Mouse (Mus musculus) E14TG2a.4 (cell line): Measurements from ENCODE around the gene Vcl.

Experiments used
- CTCF ChIP-seq: conservative IDR thresholded peaks from 2 replicates; pipeline ENCODE4 v1.5.1; 2014; ENCODE audit warnings: low read length
- NANOG ChIP-seq: IDR thresholded peaks from 2 replicates; pipeline ENCODE4 v1.6.1; 2014; ENCODE audit warnings: borderline replicate concordance, low read length, mixed read lengths
- POU5F1 ChIP-seq: IDR thresholded peaks from 2 replicates; pipeline ENCODE4 v1.6.1; 2014; ENCODE audit warnings: low read length, borderline replicate concordance

DNA sequence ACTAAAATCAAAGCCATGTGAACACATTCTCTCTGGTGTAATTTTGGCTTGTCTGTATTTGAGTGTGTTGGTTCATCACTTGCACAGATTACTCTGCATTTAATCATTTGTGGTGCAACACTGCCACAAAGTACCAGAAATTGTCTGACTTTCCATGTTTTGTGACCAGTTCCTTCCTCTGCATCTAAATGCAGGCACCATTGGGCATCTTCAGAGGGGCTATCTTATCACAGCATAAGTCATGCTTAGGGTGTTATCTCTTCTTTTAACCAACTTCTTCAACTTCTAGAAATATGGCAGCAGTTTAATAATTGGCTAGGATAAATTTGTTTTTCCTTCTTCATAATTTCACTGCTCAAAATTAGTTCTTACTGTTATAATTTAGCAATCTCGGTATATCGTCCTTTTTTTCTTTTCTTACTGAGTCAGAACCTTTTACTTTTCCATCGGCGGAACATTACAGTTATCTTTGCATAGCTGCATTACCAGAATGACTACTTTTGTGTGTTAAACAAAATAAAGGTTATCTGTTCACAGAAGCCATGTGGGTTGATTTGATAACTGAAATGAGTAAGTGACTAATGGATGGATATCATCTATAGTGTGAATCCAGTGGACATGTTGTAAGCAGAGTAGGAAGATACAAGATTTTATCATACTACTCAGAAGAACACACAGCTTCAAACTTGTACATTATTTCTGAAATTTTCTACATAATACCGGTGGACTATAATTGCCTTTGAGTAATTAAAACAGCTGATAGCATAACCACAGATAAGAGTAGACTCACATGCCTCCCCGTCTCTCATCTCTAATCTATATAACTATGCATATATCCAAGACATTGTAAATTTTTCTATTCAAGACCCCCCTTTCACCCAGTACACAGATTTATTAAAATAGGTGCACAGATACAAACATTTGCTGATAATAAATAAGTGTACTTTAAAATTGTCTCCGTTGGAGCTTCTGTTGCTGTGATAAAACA lies 12.3 kb upstream of the Vcl start:
- TF ChIP-seq CTCF, result no peak
- no peak for TF ChIP-seq POU5F1
- no peak for TF ChIP-seq NANOG
